Mouse (Mus musculus) lung, postnatal 0 days (tissue): ENCODE measurements around the gene Mpp3.

ENCODE experiments used
- CTCF ChIP-seq: IDR thresholded peaks from 2 replicates; pipeline ENCODE4 v1.5.1; 2016; ENCODE audit warnings: antibody characterized with exemption, mild to moderate bottlenecking
- EP300 ChIP-seq: IDR thresholded peaks from 2 replicates; pipeline ENCODE4 v1.6.1; 2016; ENCODE audit warnings: antibody characterized with exemption, mild to moderate bottlenecking, control low read depth

GRCm38 (mm10) chr11:101969835-101970234 lies 58.4 kb downstream of the Mpp3 start:
- no peak for TF ChIP-seq EP300
- no peak for TF ChIP-seq CTCF
